Mouse (Mus musculus) erythroid progenitor cell, adult 5-6 weeks (primary cell): ENCODE data around the gene Ctnnbl1. TPM values are rescaled to one million over a fixed set of nuclear protein-coding genes. Genes with fewer than 3 reads are reported as not detected.

Experiments
- ATAC-seq: replicated peaks from 2 replicates; pipeline ENCODE4 v1.8.0; 2016; ENCODE audit warnings: moderate number of reproducible peaks, mild to moderate bottlenecking, moderate TSS enrichment, inconsistent platforms; ENCODE audit not compliant: poor library complexity, low FRiP score, severe bottlenecking
- total RNA-seq, 2 experiments: library from RNA; stranded (forward) in 1 of 2; stranded (reverse) in 1 of 2; fragments of 150-400 nt in 1 of 2; fragments of 186-747, 209-891 nt in 1 of 2; gene quantifications; 2 replicates each; pipeline versions ENCODE4 v1.2.3 to v1.2.4; 2015 to 2017; ENCODE audit warnings: low replicate concordance in 2 of 2

Ctnnbl1 gene
- total RNA-seq, 2 experiments from 2014 or later: 4.2 to 9.5 TPM

- ATAC-seq: no peak
These were observed 75.9 kb downstream of the Ctnnbl1 start for GRCm38 (mm10) chr2:157813121-157813520.

GRCm38 (mm10) chr2:157814116-157814964 lies 77.1 kb downstream of the Ctnnbl1 start:
- no peak for ATAC-seq

- ATAC-seq: no peak
These were observed 77.7 kb downstream of the Ctnnbl1 start for GRCm38 (mm10) chr2:157814965-157815283.

- no peak for ATAC-seq
These were observed 80.5 kb downstream of the Ctnnbl1 start for GRCm38 (mm10) chr2:157817672-157818071.

- ATAC-seq: no peak
These were observed 81.5 kb downstream of the Ctnnbl1 start for GRCm38 (mm10) chr2:157818576-157819320.

GRCm38 (mm10) chr2:157819401-157819800 lies 82.2 kb downstream of the Ctnnbl1 start:
- ATAC-seq: no peak

GRCm38 (mm10) chr2:157821259-157821658 lies 84.1 kb downstream of the Ctnnbl1 start:
- no peak for ATAC-seq

GRCm38 (mm10) chr2:157823456-157823855 lies 86.3 kb downstream of the Ctnnbl1 start:
- ATAC-seq: no peak

- ATAC-seq: no peak
These were observed 87.0 kb downstream of the Ctnnbl1 start for GRCm38 (mm10) chr2:157824249-157824648.

- ATAC-seq: no peak
These were observed 92.9 kb downstream of the Ctnnbl1 start for GRCm38 (mm10) chr2:157830101-157830500.

- no peak for ATAC-seq
These were observed 93.6 kb downstream of the Ctnnbl1 start for GRCm38 (mm10) chr2:157830620-157831354.

GRCm38 (mm10) chr2:157837050-157837449 lies 99.8 kb downstream of the Ctnnbl1 start:
- ATAC-seq: no peak

- no peak for ATAC-seq
These were observed 101.2 kb downstream of the Ctnnbl1 start for GRCm38 (mm10) chr2:157838206-157838923.

- no peak for ATAC-seq
These were observed 103.5 kb downstream of the Ctnnbl1 start for GRCm38 (mm10) chr2:157840641-157841078.

- no peak for ATAC-seq
These were observed 103.9 kb downstream of the Ctnnbl1 start for GRCm38 (mm10) chr2:157841121-157841520.

- ATAC-seq: no peak
These were observed 107.5 kb downstream of the Ctnnbl1 start for GRCm38 (mm10) chr2:157844746-157845145.

GRCm38 (mm10) chr2:157845831-157846230 lies 108.6 kb downstream of the Ctnnbl1 start:
- ATAC-seq: no peak

GRCm38 (mm10) chr2:157853135-157853534 lies 115.9 kb downstream of the Ctnnbl1 start:
- no peak for ATAC-seq

GRCm38 (mm10) chr2:157855814-157856213 lies 118.6 kb downstream of the Ctnnbl1 start:
- ATAC-seq: no peak

- no peak for ATAC-seq
These were observed 120.3 kb downstream of the Ctnnbl1 start for GRCm38 (mm10) chr2:157857496-157857895.
